Mouse (Mus musculus) MEL (cell line): ENCODE measurements around the gene Scarb1.

Experiments used
- BHLHE40 ChIP-seq: IDR thresholded peaks from 2 replicates; pipeline ENCODE4 v1.6.1; 2012; ENCODE audit warnings: low read depth, mild to moderate bottlenecking, inconsistent platforms, low read length, improper control_type of control experiment, borderline replicate concordance
- UBTF ChIP-seq: IDR thresholded peaks from 2 replicates; pipeline ENCODE4 v1.6.1; 2012; ENCODE audit warnings: low read depth, mild to moderate bottlenecking, inconsistent platforms, low read length, improper control_type of control experiment, moderate library complexity, borderline replicate concordance; ENCODE audit not compliant: insufficient read depth
- ZKSCAN1 ChIP-seq: IDR thresholded peaks from 2 replicates; pipeline ENCODE4 v1.6.1; 2012; ENCODE audit warnings: low read depth, mild to moderate bottlenecking, inconsistent platforms, low read length, improper control_type of control experiment, moderate library complexity
- ZNF384 ChIP-seq: IDR thresholded peaks from 2 replicates; pipeline ENCODE4 v1.6.1; 2012; ENCODE audit warnings: low read depth, mild to moderate bottlenecking, inconsistent platforms, low read length, improper control_type of control experiment

- TF ChIP-seq BHLHE40 (no peak), UBTF (no peak), ZNF384 (no peak), ZKSCAN1 (no peak)
Measured at GRCm38 (mm10) chr5:125378919-125379318, 38.0 kb upstream of the Scarb1 start.
